Mouse (Mus musculus): ENCODE data around the gene Rsph3a.
A peak's percentile ranks its signal among the peaks of the same experiment; 100 is the strongest.

The Rsph3a gene

GRCm38 (mm10) chr17:7945117-7946052 is at the start of gene Rsph3a:
TSS of gene Rsph3a (plus strand) at chr17:7945614.
- DNase-seq (ENCODE audit: low spot score): peak; percentile 86

GRCm38 (mm10) chr17:7896047-7896635 is 49.3 kb upstream of the Rsph3a start:
- DNase-seq (ENCODE audit: low spot score): no peak

GRCm38 (mm10) chr17:7897120-7897519 is 48.3 kb upstream of the Rsph3a start:
- no peak for DNase-seq (ENCODE audit: low spot score)

- no peak for DNase-seq (ENCODE audit: low spot score)
These were observed 47.7 kb upstream of the Rsph3a start for GRCm38 (mm10) chr17:7897756-7898155.

GRCm38 (mm10) chr17:7899233-7899632 is 46.2 kb upstream of the Rsph3a start:
- peak; percentile 61 for DNase-seq (ENCODE audit: low spot score)

GRCm38 (mm10) chr17:7899961-7900360 is 45.5 kb upstream of the Rsph3a start:
- no peak for DNase-seq (ENCODE audit: low spot score)

GRCm38 (mm10) chr17:7901536-7901935 is 43.9 kb upstream of the Rsph3a start:
- DNase-seq (ENCODE audit: low spot score): no peak

GRCm38 (mm10) chr17:7902362-7902761 is 43.1 kb upstream of the Rsph3a start:
- DNase-seq (ENCODE audit: low spot score): no peak

GRCm38 (mm10) chr17:7904992-7905391 is 40.4 kb upstream of the Rsph3a start:
- DNase-seq (ENCODE audit: low spot score): no peak

- DNase-seq (ENCODE audit: low spot score): no peak
These were observed 39.3 kb upstream of the Rsph3a start for GRCm38 (mm10) chr17:7905936-7906685.

- DNase-seq (ENCODE audit: low spot score): no peak
These were observed 30.7 kb upstream of the Rsph3a start for GRCm38 (mm10) chr17:7914596-7915227.

- no peak for DNase-seq (ENCODE audit: low spot score)
These were observed 29.6 kb upstream of the Rsph3a start for GRCm38 (mm10) chr17:7915791-7916190.

- no peak for DNase-seq (ENCODE audit: low spot score)
These were observed 28.4 kb upstream of the Rsph3a start for GRCm38 (mm10) chr17:7916782-7917574.

GRCm38 (mm10) chr17:7918355-7918754 is 27.1 kb upstream of the Rsph3a start:
- DNase-seq (ENCODE audit: low spot score): no peak

- no peak for DNase-seq (ENCODE audit: low spot score)
These were observed 26.2 kb upstream of the Rsph3a start for GRCm38 (mm10) chr17:7919209-7919608.

- DNase-seq (ENCODE audit: low spot score): no peak
These were observed 22.9 kb upstream of the Rsph3a start for GRCm38 (mm10) chr17:7922564-7922963.

GRCm38 (mm10) chr17:7924185-7924725 is 21.2 kb upstream of the Rsph3a start:
- no peak for DNase-seq (ENCODE audit: low spot score)

- DNase-seq (ENCODE audit: low spot score): no peak
These were observed 19.8 kb upstream of the Rsph3a start, which contains the start of gene Tagap for GRCm38 (mm10) chr17:7925413-7926160. TSS of gene Tagap (plus strand) at chr17:7926000.

- DNase-seq (ENCODE audit: low spot score): no peak
These were observed 17.6 kb upstream of the Rsph3a start for GRCm38 (mm10) chr17:7927582-7928535.

All from ovary, adult 18-20 months (tissue).